Mouse (Mus musculus) heart, postnatal 0 days (tissue): ENCODE results near the gene Tas2r135.

Experiments used
- CTCF ChIP-seq: IDR thresholded peaks from 2 replicates; pipeline ENCODE4 v1.5.1; 2016; ENCODE audit warnings: antibody characterized with exemption, control low read depth, low read depth
- EP300 ChIP-seq: IDR thresholded peaks from 2 replicates; pipeline ENCODE4 v1.6.1; 2016; ENCODE audit warnings: antibody characterized with exemption, low read depth

DNA sequence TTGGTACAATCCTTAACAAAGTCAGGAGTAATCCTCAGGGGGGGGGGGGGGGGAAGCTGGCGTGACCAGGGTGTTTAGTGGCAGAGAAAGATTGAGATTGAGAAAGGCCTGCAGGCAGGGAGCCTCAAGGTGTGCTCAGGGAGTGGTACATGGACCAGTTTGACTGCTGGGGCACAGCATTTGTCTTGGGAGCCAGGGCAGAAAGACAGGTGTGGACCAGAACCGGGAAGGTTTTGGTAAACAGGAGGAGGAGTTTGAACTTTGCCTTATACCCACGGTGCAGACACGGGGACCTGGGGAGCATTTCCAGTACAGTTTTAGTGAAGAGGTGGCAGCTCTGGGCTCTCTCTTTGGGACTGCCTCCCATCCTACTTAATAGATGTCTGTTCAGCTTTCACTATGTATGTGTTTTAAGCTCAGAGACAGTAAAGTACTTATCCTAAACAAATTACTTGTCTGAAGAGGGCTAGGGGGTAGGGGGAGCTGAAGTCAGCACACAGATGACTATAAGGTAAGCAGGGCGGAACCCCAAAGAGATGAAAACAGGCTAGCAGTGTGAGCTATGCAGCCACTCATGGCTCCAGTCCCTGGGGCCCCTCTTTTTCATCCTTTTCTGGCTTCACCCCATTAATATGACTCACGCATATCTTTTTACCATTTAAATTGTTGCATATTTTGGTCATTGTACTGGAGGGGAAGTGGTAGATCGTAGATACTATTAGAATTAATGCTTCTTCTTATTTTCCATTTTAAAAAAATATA, 31.4 kb upstream of the Tas2r135 start:
- TF ChIP-seq CTCF (no peak), EP300 (no peak)
